Mouse (Mus musculus) B cell, adult 67 days (primary cell): ENCODE data around the gene Lipo1. TPM values are rescaled to one million over a fixed set of nuclear protein-coding genes. Genes with fewer than 3 reads are reported as not detected.

Experiments
- total RNA-seq, 2 experiments: library from RNA; stranded (reverse); gene quantifications; 4 replicates each; pipeline ENCODE4 v1.2.4; 2023

Gene Lipo1
- total RNA-seq = not detected

GRCm38 (mm10) chr19:33787359-33787758 lies at the start of gene Lipo1:
Gene Lipo1, minus strand, starts transcription at chr19:33787459.

GRCm38 (mm10) chr19:33761287-33762086 lies 25.8 kb downstream of the Lipo1 start, which contains the start of gene Lipo3:
Gene Lipo3, minus strand, starts transcription at chr19:33761951.

GRCm38 (mm10) chr19:33751259-33751658 lies 36.0 kb downstream of the Lipo1 start, which contains the start of gene Lipo2:
Gene Lipo2, minus strand, starts transcription at chr19:33751359.

Other genes starting within 250 kb of the Lipo1 start
- gene Gm8978, start 162.2 kb downstream of the Lipo1 start, total RNA-seq = not detected
- under 1 TPM in 1 of 2 experiments, not detected in 1; 0.42 TPM for gene Lipo2, start 36.1 kb downstream of the Lipo1 start, total RNA-seq
- gene Lipo3, start 25.5 kb downstream of the Lipo1 start, total RNA-seq = 1 to 10 TPM; 4.0 to 4.2 TPM
- not detected for gene Lipf, start 173.7 kb upstream of the Lipo1 start, total RNA-seq
- not detected for gene Lipk, start 220.8 kb upstream of the Lipo1 start, total RNA-seq